Mouse (Mus musculus): ENCODE measurements around the gene Pdcd1lg2.

GRCm38 (mm10) chr19:29487326-29488072, 76.8 kb downstream of the Pdcd1lg2 start:
- TF ChIP-seq CTCF (IDR thresholded peaks at IDR 0.05; ENCODE audit: control insufficient read depth, insufficient read depth, insufficient replicate concordance, low read depth, low read length) (no peak), POLR2A (IDR thresholded peaks at IDR 0.05; ENCODE audit: control insufficient read depth, low read depth, low read length) (no peak)

All from testis, adult 2 months (tissue).